Mouse (Mus musculus) erythroblast, adult 5-6 weeks (primary cell): ENCODE data around the gene Fyn. TPM values are rescaled to one million over a fixed set of nuclear protein-coding genes. Genes with fewer than 3 reads are reported as not detected.

Source experiments
- ATAC-seq: replicated peaks from 2 replicates; pipeline ENCODE4 v1.8.0; 2016; ENCODE audit warnings: moderate number of reproducible peaks, mild to moderate bottlenecking, moderate TSS enrichment, inconsistent platforms; ENCODE audit not compliant: poor library complexity, low FRiP score, severe bottlenecking
- total RNA-seq, 2 experiments: library from RNA; stranded (forward) in 1 of 2; stranded (reverse) in 1 of 2; fragments of 150-400 nt in 1 of 2; fragments of 200-764, 138-1000 nt in 1 of 2; gene quantifications; 2 replicates each; pipeline versions ENCODE4 v1.2.3 to v1.2.4; 2015 to 2017; ENCODE audit warnings: low replicate concordance in 2 of 2

The Fyn gene
- total RNA-seq, 2 experiments from 2014 or later: 3.7 to 5.7 TPM

DNA sequence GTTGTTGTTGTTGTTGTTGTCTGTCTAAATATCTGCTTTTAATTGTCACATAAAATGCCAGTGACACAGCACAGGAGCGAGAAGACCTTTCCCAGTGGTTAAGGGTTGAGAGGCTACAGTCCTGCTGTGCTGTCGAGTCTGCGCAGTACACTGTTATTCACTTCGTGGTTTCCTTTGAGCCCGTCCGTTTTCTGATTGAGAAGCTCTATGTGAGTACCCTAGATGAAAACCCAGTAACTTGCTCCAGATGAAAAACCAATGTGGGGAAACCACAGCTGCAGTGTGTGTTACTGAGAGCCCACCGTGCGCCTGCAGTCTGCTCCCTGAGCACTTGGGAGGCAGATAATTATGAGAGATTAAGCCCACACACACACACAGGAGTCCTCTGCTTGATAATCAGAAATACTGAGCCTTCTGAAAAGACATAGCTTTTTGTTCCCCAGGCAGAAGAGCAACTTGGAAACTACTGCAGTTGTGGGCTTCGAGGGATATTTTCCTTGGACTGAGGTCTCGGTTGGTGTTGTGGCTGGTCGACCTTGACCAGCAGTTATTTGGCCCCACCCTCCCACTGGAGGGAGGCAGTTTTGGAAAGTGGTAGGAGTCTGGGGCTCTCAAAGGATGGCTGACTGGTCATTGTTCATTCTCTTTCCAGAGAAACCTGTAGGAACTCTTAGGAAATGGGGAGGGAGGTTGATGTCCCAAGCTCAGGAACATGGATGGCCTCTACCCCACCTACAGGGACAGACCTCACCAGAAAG, 154.4 kb downstream of the Fyn start:
- ATAC-seq: no peak

DNA sequence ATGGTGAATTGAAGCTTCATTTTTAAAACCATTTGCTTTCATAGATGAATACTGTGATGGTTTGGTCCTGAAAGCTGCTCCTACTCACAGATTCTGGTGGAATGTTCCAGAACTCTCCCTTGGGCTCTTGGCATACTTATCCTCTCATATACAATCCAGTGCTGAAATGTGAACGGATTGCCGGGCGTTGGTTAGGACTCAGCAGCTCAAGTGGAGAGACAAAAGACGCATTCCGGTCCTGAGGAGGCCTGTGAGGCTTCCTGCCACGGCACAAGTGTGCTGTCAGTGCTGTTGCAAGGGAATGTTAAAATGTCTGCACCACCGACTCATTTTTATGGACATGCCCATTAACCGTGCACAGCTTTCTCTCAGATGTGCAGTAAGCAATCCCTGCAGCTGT, 155.7 kb downstream of the Fyn start:
- no peak for ATAC-seq

DNA sequence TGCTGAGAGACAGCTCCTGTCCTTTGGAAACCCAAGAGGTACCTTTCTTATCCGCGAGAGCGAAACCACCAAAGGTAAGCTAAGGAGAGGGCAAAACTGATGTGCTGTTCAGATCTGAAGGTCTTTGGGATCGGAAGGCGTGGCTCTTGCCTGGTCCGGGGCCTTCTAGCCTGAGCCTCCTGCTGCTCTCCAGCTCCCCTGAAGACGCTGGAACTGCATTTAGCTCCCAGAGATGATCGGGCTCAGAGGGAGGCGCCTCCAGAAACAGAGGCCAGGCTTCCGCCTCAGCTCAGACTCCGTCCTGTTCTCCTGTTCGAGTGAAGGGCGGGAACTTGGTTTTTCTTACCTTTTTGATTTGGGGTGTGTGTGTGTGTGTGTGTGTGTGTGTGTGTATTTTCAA, 156.8 kb downstream of the Fyn start:
- ATAC-seq: no peak

DNA sequence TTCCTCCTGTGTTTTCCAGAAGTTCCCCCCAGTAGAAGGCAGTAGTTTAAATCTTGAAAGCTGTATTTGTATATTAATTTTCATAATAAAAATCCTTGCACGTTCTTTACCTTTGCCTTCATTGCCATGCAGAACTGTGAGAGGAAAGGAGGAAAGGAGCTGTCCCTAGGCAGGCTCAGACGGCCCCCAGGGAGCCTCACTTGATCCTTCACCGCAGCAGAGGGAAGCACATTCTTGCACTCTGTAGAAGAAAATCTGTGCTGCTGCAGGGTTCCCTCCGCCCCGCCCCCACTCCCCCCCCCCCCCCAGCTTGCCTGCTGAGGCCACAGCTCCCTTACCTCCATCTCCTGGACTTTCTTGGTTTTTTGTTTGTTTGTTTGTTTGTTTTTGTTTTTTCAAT, 158.5 kb downstream of the Fyn start:
- ATAC-seq: no peak

DNA sequence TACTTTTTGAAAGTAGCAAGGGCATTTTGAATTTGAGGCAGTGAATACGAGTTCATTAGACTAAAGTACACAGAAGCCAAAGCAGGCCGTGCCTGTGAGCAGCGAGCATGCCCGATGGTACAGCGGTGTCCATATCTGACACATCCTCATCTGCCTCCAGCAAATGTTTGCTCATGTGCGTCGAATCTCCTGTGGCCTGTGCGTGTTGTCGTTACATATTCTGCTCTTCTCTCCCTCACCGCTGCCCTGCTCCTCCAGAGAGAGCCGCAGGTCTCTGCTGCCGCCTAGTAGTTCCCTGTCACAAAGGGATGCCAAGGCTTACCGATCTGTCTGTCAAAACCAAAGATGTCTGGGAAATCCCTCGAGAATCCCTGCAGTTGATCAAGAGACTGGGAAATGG, 160.5 kb downstream of the Fyn start:
- no peak for ATAC-seq

DNA sequence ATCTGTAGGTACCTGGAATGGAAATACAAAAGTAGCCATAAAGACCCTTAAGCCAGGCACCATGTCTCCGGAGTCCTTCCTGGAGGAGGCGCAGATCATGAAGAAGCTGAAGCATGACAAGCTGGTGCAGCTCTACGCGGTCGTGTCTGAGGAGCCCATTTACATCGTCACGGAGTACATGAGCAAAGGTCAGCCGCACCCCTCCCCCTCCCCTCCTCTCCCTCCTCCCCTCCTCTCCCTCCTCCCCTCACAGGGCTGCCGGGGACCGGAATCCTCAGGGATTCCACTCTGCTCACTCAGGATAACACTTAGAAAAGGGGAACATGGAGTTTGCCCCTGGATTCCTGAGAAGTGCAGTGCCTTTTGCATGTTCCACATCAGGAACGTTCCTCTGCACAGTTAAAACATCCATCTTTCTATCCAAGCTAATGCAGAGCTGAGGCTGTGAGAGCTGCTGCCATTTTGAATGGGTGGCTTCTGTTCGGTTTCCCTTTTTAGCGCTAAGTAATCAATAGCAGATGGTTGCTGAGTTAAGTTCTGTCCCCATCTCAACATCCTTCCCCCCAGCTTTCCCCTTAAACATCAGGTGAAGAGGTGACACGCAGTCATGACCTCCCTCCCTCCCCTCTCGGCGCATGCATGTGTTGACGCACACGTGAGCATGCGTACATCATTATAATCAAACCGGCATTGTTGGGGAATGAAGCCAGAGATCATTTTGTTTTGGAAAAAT, 163.5 kb downstream of the Fyn start:
- ATAC-seq: no peak

DNA sequence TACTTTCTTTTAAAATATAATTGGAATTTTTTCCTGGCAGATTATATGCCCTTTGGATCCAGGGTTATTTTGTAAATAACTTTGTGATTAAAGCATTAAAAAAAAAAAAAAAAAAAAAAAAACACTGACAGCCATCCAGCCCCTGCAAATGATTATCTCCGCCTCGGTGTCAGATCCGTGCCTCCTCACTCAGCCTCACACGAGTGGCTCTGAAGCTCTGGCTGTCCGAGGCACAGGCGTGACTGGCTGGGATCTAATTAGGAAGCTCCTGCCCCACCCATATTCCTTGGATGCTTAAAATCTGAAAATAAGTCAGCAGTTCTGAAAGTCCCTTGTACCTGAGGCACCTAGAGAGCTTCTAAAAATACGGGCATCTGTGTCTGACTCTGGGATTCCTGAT, 164.2 kb downstream of the Fyn start:
- ATAC-seq: no peak

DNA sequence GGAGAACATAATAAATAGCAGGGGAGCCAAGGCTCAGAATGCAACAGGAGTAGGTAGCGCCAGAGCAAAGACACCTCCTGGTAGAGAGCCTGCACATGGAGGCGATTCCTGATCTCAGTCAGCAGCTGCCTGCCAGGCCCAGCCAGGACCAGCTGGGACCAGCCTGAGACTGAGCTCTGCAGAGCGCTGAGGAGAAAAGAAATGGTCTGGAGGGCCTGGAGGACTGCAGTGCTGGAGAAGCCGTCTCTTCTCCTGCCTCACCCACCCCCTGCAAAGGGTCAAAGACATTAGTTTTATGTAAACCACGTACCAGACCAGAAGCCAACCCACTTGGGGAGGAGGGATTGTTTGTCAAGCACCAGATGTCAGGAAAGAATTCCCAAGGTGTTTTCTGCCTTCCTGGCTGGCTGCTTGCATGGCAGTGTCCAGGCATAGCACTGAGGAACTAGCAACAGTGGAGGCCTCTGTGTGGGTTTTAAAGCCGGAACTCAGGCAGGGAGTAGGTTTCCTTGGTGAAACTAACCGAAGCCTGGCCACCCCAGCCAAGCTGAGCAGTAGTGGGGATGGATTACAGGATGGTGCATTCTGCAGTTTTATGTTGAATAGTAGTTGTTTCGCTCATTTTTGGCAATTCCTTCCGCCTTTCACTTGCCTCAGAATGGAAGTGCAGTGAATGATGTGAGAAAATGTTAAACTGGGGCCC, 165.8 kb downstream of the Fyn start:
- ATAC-seq: no peak

DNA sequence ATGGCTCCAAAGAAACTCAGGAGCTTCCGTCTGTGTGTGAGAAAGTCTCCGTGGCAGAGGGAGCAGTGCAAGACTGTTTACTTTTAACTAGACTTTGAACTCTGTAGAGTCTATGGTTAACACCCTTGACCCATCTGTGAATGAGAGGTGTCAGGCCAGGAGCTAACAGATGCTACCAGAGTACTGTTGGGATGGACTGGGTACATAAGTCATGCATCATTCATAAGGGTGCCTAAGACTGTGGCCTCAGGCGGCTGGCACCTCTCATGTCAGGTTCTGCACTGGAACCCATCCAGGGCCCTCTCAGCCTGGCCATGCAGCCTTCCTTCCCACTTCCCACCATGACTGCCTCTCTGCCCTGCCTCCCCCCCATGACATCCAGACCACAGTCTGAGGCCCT, 166.7 kb downstream of the Fyn start:
- ATAC-seq: no peak

DNA sequence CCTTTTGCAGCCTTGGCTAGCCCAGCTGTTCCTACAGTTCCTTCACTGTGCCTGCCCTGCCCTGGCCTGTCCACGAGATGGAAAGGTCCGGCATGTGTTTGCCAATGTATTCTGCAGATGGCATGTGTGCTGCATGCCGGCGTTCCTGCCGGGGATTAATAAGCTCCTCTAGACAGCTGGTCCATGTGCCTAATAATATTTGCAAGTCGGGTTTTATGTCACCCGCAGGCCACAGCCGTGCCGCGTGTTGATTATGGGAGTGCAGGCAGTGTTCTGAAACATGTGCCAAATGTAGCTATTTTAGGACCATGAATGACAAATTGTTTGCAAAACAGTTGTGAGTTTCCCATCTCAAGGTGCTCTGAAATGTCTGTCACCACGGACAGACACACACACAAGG, 167.6 kb downstream of the Fyn start:
- ATAC-seq: no peak

DNA sequence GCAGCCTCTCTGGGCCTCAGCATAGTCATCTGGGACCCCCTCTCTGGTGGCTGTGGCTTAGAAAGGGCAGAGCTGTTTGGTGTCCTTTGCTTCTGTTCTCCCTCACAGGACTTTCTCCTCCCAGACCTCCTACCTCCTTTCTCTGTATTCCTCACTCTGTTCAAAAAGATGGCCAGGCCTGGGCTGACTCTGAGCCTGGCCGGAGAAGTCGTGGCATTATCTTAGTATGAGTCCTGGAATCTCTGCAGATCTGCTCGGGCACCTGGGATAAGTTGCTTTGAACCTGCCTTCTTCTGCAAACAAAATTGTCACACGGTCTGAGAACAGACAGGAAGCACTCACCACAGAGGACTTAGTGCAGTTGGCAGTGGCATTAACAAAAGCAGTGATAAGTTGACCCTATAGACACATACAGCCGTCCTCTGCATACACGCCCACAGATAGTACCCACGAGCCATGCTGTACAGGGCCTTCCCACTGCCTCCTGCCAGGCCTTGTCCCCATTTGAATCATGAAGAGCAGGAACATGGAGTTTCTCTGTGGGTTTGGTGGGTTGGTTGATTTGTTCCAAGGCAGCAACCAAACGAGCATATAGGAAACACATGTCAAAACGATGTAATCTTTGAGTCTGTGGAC, 171.5 kb downstream of the Fyn start:
- ATAC-seq: no peak

DNA sequence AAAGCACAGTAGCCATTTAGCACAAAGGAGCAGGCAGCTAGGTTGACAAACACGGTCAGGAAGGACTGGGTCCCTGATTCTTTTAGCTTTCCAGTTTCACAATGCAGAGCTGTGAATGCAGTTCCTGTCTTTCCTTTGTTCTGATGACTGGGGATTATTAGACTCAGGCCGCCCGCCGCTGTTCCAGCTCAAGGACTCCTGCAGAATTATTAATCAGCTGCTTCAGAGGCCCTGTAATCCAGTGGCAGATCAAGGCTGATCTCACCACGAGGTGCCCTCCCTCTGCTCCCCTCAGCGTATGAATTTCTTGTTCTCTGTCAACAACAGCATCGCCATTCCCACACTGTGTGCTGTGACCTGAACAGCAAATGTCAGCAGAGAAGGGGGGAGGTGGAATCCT, 172.3 kb downstream of the Fyn start:
- ATAC-seq: no peak

DNA sequence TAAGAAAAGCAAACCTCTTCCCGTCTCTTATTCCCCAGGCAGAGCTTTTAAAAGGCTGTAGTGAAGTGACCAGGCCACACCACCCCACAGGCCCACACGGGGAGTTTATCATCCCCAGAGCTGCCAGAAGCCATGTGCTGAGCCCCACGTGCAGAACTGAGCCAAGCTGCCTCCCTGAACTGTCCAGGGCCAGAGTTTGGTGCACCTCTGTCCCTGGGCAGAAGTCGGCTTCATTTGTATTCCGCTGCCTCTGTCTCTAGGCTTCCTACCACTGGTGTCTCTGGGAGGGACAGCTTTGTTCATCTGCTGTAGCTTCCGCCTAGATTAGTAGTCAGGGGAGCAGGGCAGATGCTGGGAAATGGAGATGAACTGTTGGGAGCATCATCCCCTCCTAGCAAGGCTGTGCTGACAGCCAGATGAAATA, 172.8 kb downstream of the Fyn start:
- ATAC-seq: no peak

DNA sequence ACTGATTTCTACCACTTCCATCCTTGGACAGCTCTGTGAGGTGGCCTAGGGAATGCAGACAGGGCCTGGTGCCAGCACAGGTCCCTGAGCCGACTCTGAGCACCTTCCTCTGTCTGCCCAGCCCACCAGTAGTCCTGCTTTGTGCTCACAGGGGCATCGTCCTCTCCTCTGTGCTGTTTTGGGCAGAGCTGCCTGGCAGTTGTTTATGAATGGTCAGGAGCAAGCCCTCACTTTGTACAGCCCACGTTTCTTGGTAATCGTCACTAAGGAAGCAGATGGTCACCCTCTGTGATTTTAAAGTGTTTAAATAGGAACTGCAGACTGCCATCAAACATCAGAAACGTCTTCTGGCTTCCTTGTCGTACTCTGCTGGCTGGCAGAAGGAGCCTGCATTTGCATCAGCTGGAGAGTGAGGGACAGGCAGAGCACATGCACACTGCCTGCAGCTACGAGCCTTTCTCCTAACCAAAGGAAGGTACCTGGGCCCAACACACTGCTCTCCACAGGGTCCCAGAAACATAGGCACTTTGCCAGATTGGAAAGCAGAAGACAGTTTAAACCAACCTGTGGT, 173.4 kb downstream of the Fyn start:
- no peak for ATAC-seq

DNA sequence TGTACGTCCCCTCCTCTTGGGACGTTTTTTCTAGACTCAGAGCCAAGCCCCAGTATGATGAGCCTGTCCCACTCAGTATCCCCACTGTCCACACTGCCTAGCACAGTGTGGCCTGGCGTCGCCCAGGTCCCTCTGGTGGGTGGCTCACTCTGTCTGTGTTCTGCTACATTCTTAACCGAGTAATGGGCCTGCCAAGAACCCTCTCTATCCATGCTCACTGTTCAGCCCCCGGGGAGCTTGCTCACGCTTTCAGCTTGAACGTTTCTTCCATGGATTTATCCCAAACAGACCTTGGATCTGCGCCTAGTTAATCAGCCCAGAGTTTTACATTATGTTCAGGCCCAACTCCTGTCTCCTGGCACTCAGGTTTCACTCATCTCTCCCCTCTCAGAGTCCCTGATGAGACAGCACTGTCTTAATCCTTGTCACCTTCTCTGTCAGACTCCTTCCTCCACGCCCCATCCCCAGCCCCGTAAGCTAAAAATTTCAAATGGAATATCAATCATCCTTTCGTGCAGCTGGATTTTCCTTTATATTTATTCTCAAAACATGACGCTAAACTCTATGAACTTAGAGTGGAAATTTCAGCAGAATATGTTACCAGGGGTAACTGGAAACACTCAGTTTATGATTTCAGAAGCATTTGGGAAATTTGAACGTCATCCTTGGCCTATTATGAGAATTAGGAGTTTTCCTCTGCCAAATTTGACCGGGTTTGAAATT, 174.0 kb downstream of the Fyn start:
- no peak for ATAC-seq

DNA sequence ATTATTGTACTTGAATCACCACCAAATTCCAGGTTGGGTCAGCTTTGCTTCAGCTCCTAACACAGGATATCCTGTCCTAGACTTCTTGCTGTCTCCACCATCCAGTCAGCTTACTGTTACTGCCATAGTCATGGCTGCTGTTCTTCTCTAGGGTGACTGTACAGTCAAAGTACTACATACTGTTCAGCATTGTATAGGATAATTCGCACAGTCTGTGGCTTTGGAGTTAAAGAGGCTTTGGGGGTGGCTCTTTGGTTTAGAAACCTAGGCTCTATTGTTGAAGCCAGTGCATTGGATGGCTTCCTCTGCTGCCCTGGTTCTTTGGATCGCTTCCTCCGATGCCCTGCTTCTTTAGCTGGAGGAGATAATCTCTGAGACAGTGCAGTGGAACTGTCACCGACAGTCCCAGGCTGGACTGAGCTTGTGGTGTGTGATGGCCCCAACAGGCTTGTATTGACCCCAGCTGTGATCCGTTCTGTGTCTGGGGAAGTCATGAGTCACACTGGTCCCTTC, 174.7 kb downstream of the Fyn start:
- no peak for ATAC-seq

DNA sequence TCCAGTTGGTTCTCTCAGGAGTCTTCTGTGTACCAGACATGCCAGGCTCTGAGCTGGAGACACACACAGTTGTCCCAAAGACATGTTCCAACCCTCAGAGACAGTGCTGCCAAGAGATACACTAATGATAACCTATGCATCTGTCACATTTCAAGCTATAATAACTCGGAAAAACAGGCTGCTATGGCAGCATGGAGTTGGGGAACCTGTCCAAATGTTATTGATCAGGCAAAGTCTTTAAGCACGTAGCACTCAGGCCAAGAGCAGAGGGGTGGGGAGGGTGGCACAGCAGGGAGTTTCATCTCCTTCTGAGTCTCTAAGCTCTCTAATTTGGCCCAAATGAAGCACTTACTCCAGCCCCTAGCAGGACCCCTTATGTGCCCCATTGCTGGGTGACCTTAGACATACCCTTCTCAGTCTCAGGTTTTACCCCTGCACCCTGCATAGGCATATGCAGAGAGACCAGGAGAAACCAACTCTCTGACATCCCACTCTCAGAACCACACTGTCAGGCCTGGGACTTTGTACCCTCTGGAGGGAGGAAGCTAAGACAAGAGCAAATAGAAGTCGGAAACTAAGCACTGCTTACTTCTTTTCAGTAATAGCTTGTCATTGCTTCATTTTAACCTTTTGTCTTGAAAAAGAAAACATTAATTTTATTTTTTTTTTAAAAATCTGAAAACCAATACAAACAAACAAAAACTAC, 178.9 kb downstream of the Fyn start:
- no peak for ATAC-seq

DNA sequence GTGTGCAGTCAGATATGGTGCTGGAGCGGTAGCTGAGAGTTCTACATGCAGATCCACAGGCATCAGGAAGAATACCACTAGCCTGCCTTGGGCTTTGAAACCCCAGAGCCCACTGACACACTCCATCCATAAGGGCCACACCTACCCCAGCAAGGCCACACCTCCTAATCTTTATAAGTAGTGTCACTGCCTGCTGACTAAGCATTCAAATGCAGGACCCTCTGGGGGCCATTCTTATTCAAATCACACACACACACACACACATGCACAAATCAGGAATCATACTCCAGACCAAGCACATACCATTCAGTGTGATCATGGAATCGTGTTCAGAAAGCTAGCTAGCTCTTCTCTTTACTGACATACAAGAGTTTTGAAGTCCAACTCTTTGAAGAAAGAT, 182.1 kb downstream of the Fyn start:
- no peak for ATAC-seq
